Mouse (Mus musculus): ENCODE measurements at regions not wholly inside any gene's neighbourhood (a gene's known extent, or its start where the extent isn't known, plus 50 kb on each side); places are given as distances from the start of the nearest gene placed in this dataset.

DNA sequence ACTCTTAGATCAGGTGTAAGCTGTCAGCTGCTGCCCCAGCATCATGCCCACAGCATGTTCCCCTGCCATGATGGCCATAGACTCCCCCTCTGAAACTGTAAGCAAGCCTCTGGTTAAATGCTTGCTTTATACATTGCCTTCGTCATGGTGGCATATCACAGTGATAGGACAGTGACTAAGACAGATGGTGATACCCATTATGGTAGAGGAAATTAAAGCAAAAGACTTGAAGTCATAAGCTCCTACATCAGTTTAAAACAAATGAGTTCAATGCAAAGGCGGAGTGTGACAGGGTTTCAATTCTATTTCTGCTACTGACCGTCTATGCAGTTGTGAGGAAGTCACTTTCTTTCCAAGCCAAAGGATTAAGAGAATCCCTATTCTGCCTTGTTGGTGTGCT is 204.9 kb downstream of the Rps15a start:
- TF ChIP-seq POLR2A (IDR thresholded peaks at IDR 0.05; ENCODE audit: low read depth, low read length): no peak
- TF ChIP-seq CTCF (IDR thresholded peaks at IDR 0.05; ENCODE audit: borderline replicate concordance, insufficient read depth, low read length): no peak

All from embryonic fibroblast, embryonic 13.5 days (primary cell).